Mouse (Mus musculus) heart, embryonic 13.5 days (tissue): ENCODE results near the gene Mmaa. TPM values are rescaled to one million over a fixed set of nuclear protein-coding genes. Genes with fewer than 3 reads are reported as not detected.
A peak's percentile ranks its signal among the peaks of the same experiment; 100 is the strongest.

Experiments used
- ATAC-seq: fragments of 200-750 bp; cut with Nextera tagmentation; 2 replicates; pipeline ENCODE4 v1.8.0; 2017; ENCODE audit warnings: moderate TSS enrichment; ENCODE audit not compliant: insufficient number of reproducible peaks, low FRiP score, low TSS enrichment; ENCODE audit errors: extremely low read depth
- H3K27ac ChIP-seq: fragments of 300-500 bp; sonication (generic); replicated peaks from 2 replicates; pipeline ENCODE4 v1.5.1; 2015; ENCODE audit warnings: moderate library complexity, mild to moderate bottlenecking, inconsistent platforms
- H3K27me3 ChIP-seq: fragments of 300-500 bp; sonication (generic); replicated peaks from 2 replicates; pipeline ENCODE4 v1.6.1; 2015; ENCODE audit warnings: mild to moderate bottlenecking, inconsistent platforms
- H3K36me3 ChIP-seq: fragments of 300-500 bp; sonication (generic); 2 replicates; pipeline ENCODE4 v1.6.1; 2015; ENCODE audit warnings: mild to moderate bottlenecking, inconsistent platforms
- H3K4me1 ChIP-seq: fragments of 300-500 bp; sonication (generic); 2 replicates; pipeline ENCODE4 v1.6.1; 2015; ENCODE audit warnings: inconsistent platforms
- H3K4me2 ChIP-seq: fragments of 300-500 bp; sonication (generic); 2 replicates; pipeline ENCODE4 v1.6.1; 2015; ENCODE audit warnings: inconsistent platforms, mild to moderate bottlenecking, moderate library complexity
- H3K4me3 ChIP-seq: fragments of 300-500 bp; sonication (generic); 2 replicates; pipeline ENCODE4 v1.5.1; 2015; ENCODE audit warnings: moderate library complexity, mild to moderate bottlenecking, inconsistent platforms
- H3K9ac ChIP-seq: fragments of 300-500 bp; sonication (generic); 2 replicates; pipeline ENCODE4 v1.6.1; 2015; ENCODE audit warnings: inconsistent platforms, mild to moderate bottlenecking, moderate library complexity
- H3K9me3 ChIP-seq: fragments of 300-500 bp; sonication (generic); 2 replicates; pipeline ENCODE4 v1.6.1; 2016; ENCODE audit warnings: inconsistent platforms
- WGBS: fragments of 180-500 bp; shearing (Covaris S2); methylation state at CpG from one replicate; pipeline ENCODE4 v1.1.7; 2015; ENCODE audit warnings: mixed read lengths; 5-methylcytosine and 5-hydroxymethylcytosine counted together
- polyA plus RNA-seq: library from polyadenylated mRNA; unstranded; fragments of >200 nt; fragmentation: Nextera tagmentation; extraction: Ambion mirVana; gene quantifications from 2 replicates; pipeline ENCODE4 v1.2.1, GENCODE M21; 2015

Gene Mmaa
- polyA plus RNA-seq: 13.1 and 14.2 TPM in 2 replicates

DNA sequence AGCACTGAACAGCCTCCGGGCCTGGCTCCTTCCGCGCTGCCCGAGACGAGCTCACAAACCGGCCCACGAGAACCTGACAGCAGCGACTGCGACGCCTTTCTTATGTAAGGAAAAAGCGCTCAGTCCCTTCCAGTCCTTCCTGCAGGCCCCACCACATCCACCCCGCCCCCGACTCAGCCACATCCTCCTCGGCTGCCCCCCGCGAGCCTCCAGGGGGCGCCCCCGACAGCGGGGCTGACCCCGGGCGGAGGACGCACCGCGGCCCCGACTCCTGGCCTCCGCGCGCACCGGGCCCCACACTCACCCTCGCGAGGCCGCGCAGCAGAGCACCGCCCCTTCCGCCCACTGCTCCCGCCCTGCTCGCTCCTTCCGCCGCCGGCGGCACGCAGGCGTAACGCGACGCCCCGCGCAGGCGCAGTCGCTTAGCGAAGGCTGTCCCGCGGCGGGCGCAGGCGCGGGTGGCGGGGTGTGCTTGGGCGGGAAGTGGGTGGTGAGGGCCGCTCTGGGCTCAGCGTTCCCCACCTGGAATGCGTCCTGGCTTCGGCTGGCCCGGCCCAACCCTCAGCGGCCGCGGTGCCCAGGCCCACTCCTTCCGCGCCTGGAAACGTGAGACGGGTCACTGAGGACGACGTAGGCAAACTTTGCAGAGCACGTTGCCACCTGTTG, at the start of gene Mmaa:
Gene Mmaa (minus strand): TSS at position 328 of the 666 bp plus-strand sequence.
- under 1% methylated on average over 61 of the region's 74 CpGs for WGBS
- Histone ChIP-seq H3K27ac (peak within 1 kb of the TSS; percentile 98), H3K4me1 (peaks cover 29% of the 10 kb centered on the region), H3K9me3 (no peaks in the 10 kb centered on the region), H3K36me3 (no peaks in the 10 kb centered on the region), H3K9ac (peak within 1 kb of the TSS; percentile 90), H3K27me3 (no peaks in the 10 kb centered on the region), H3K4me2 (peak within 1 kb of the TSS; percentile 89), H3K4me3 (peak within 1 kb of the TSS; percentile 73)
- ATAC-seq: peak; percentile 96

DNA sequence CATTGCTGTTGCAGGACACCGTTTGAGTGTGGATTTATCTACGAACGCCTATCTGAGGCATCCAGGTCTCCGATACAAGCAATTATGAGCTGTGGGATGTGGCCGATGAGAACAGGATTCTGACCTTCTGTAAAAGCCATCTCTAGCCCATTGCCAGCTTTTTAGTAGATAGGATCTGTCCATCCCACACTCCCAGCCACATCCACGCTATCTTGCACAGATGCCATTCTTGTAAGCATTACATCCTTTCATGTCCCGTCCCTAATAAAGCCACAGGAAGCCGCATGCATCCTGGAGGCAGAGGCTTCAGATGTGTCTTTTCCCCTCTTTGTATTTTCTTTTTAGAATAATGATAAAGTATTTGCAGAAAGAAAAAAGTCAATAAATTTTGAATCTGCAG, 46.5 kb upstream of the Mmaa start:
- Histone ChIP-seq H3K27me3 (no peaks in the 10 kb centered on the region), H3K9ac (no peak overlapping the region), H3K27ac (no peak overlapping the region), H3K36me3 (peaks cover 82% of the 10 kb centered on the region), H3K4me3 (no peak overlapping the region), H3K4me2 (no peak overlapping the region), H3K4me1 (peaks cover 8% of the 10 kb centered on the region), H3K9me3 (no peaks in the 10 kb centered on the region)
- 52% methylated on average over 8 of the region's 8 CpGs for WGBS
- no peak for ATAC-seq

DNA sequence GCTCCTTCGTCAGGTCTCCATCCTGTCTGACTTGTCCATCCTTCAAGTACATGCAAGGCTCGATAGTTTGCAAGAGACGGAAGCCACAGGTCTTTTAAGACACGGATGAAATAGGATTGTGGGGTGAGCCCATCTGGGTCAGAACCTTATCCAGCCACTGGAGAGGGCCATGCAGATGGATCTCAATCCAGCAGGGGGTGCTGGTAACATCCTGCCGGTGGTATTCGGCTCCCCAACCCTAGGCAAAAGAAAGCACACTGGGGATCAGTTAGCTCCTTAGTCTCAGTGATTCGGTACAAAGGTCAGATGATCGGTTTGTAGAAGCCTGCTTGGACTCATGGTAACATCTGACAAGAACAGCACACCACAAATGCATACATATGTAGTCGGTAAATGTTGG, 44.8 kb upstream of the Mmaa start:
- Histone ChIP-seq H3K36me3 (peaks cover 73% of the 10 kb centered on the region), H3K9ac (no peak overlapping the region), H3K4me2 (no peak overlapping the region), H3K27me3 (no peaks in the 10 kb centered on the region), H3K27ac (no peak overlapping the region), H3K4me1 (peaks cover 8% of the 10 kb centered on the region), H3K9me3 (no peaks in the 10 kb centered on the region), H3K4me3 (no peak overlapping the region)
- ATAC-seq: no peak
- WGBS: 73% methylated on average over 9 of the region's 9 CpGs

DNA sequence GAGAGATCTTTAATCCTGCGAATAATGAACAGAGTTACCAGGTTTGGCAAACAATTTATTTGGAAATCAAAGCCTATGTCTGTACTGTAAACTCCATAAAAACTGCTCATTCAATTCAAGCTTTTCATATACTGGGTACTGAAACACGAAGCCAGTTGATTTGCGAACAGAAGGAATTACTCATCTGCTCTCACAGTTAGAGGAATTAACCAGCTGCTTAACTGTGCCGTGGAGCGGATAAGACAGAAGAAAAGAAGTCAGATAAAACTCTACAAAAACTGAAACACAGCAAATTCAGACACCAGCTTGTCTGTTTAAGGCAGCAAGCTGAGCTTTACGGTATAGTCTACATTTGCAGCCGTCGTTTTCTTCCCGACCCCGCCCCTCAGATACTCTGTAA, 43.9 kb upstream of the Mmaa start:
- Histone ChIP-seq H3K9me3 (0 out of 2 replicates have a peak, but pooled peaks cover under 1% of the 10 kb centered on the region), H3K27me3 (no peaks in the 10 kb centered on the region), H3K4me2 (no peak overlapping the region), H3K4me3 (no peak overlapping the region), H3K27ac (no peak overlapping the region), H3K36me3 (peaks cover 64% of the 10 kb centered on the region), H3K4me1 (peaks cover 8% of the 10 kb centered on the region), H3K9ac (no peak overlapping the region)
- WGBS: 83% methylated on average over 10 of the region's 10 CpGs
- ATAC-seq: no peak

DNA sequence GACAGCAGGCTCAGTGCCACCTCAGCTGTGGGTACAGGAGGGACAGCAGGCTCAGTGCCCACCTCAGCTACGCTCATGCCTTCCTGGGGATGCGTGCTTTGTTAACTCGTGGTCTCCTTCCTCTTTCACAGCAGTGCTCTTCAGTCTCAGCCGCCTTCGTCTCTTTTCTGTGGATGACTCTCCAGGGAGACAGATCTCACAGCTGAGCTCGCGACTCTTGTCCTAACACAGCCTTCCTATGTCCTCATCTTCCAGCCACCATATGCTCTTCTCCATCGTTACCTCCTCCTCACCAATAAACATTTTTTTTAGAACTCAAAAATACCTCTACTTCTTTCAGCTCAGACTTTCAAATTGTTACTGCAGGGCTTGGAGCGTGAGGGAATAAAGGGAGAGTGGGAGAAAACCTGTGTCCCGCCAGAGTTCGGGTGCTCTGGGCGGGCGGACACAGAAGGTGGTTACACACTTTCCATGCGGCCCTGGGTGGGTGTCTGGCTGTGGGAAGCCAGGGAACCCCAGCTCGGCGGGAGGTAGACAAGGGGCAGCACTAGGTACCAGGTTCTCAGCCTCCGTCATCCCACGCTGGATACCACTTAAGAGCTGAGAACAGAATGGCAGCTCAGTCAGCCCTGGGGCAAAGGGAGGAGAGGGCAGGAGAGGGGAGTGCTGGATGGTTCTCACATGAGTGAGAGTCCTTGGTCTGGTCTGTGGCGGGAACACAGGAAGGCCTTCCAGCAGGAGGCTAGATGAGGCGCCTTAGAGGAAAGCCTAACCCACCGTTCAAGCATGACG, 37.6 kb upstream of the Mmaa start:
- Histone ChIP-seq H3K4me2 (no peak overlapping the region), H3K4me3 (no peak overlapping the region), H3K27me3 (no peaks in the 10 kb centered on the region), H3K4me1 (peaks cover 15% of the 10 kb centered on the region), H3K36me3 (peaks cover 10% of the 10 kb centered on the region), H3K27ac (no peak overlapping the region), H3K9ac (no peak overlapping the region), H3K9me3 (peaks cover 5% of the 10 kb centered on the region; the same call in 1 of the 2 replicates)
- ATAC-seq: no peak
- WGBS: 84% methylated on average over 22 of the region's 22 CpGs

DNA sequence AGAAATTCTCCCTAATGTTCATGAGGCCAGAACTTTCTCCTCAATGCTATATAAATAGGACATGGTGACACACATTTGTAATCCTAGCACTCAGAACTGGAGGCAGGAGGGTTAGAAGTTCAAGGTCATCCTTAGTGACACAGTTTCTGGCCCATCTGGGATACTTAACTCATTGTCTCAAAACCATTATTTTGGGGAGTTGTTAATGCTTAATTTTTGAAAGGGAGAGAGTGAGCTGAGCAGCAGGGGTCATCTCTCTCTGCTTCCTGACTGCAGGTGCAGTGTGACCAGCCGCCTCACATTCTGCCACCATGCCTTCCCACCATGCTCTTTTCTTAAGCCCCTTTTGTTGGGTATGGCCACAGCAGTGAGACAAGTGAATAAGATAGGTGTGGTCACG, 36.8 kb upstream of the Mmaa start:
- no peak overlapping the region for H3K9ac ChIP-seq
- no peak overlapping the region for H3K4me2 ChIP-seq
- no peaks in the 10 kb centered on the region for H3K27me3 ChIP-seq
- H3K4me3 ChIP-seq: no peak overlapping the region
- peaks cover 17% of the 10 kb centered on the region for H3K4me1 ChIP-seq
- 87% methylated on average over 2 of the region's 2 CpGs for WGBS
- peaks cover 5% of the 10 kb centered on the region; the same call in 1 of the 2 replicates for H3K9me3 ChIP-seq
- no peak overlapping the region for H3K27ac ChIP-seq
- ATAC-seq: no peak
- 0 out of 2 replicates have a peak, but pooled peaks cover 5% of the 10 kb centered on the region for H3K36me3 ChIP-seq

DNA sequence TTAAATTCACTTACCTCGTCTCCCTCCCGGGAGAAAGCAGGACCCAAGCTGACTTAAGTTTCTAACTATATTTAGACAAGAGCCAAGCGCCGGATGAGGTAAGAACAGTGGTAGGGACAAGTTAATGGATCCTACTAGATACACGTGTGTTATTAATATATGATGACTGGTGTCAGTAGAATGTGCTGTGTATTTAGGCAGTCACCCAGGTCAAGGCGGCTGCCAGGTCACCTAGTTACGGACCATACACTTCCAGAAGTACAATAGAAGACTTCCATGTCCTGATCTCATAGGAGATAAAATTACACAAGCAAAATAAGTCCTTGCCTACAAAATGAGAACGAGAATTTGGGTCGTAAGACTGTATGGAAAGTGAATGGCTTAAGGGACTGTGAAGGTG, 36.3 kb upstream of the Mmaa start:
- ATAC-seq: no peak
- Histone ChIP-seq H3K27me3 (no peaks in the 10 kb centered on the region), H3K4me3 (no peak overlapping the region), H3K4me1 (peaks cover 17% of the 10 kb centered on the region), H3K9ac (no peak overlapping the region), H3K4me2 (no peak overlapping the region), H3K9me3 (peaks cover 5% of the 10 kb centered on the region; the same call in 1 of the 2 replicates), H3K27ac (0 out of 2 replicates have a peak overlapping the region, but pooled peaks have one; percentile 48), H3K36me3 (0 out of 2 replicates have a peak, but pooled peaks cover 5% of the 10 kb centered on the region)
- WGBS: 50% methylated on average over 9 of the region's 9 CpGs

DNA sequence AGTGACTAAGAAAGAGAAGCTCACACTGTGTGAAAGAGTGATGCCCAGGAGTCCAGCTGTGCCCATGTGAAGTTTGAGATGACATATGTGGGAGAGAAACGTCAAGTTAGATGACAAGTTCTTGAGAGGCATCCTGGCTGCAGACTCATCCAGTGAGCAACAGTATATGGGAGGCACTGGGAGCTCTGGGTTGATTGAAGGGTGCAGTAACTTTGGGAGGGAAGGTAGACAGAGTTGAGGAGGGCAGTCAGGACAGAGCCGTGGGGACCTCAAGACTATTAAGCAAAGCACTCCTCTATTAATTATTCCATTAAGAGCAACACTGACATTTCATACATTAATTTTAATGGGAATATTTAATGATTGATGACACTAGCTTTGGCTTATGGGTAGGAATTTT, 35.0 kb upstream of the Mmaa start:
- 75% methylated on average over 2 of the region's 2 CpGs for WGBS

DNA sequence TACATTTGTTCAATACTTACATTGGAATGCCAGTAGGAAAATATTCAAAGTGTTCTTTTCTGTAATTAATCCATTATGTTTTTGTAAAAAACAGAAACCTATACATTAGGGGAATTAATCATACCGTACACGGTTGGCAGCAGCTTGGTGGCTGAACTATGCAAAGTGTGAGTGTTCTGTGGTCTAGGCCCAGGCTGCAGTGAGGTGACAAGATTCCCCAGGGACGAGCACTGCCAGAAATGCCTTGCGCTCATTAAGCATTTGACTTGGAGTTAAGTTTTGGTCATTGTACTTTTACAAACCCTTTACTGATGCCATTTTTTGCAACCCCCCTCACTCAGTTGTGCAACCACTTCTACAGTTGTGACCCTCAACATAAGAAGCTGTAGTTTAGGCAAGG, 34.4 kb upstream of the Mmaa start:
- no peak for ATAC-seq
- no peak overlapping the region for H3K4me3 ChIP-seq
- H3K27ac ChIP-seq: no peak overlapping the region
- H3K4me1 ChIP-seq: peaks cover 17% of the 10 kb centered on the region
- WGBS: 78% methylated on average over 4 of the region's 4 CpGs
- no peak overlapping the region for H3K9ac ChIP-seq
- 0 out of 2 replicates have a peak, but pooled peaks cover 5% of the 10 kb centered on the region for H3K36me3 ChIP-seq
- peaks cover 5% of the 10 kb centered on the region; the same call in 1 of the 2 replicates for H3K9me3 ChIP-seq
- no peak overlapping the region for H3K4me2 ChIP-seq
- no peaks in the 10 kb centered on the region for H3K27me3 ChIP-seq

More for the DNA sequence above, 35.0 kb upstream of the Mmaa start:
- Histone ChIP-seq H3K36me3 (0 out of 2 replicates have a peak, but pooled peaks cover 5% of the 10 kb centered on the region), H3K27me3 (no peaks in the 10 kb centered on the region), H3K4me3 (no peak overlapping the region), H3K4me2 (no peak overlapping the region), H3K9ac (no peak overlapping the region), H3K9me3 (peaks cover 5% of the 10 kb centered on the region; the same call in 1 of the 2 replicates), H3K27ac (no peak overlapping the region), H3K4me1 (peaks cover 17% of the 10 kb centered on the region)
- no peak for ATAC-seq

DNA sequence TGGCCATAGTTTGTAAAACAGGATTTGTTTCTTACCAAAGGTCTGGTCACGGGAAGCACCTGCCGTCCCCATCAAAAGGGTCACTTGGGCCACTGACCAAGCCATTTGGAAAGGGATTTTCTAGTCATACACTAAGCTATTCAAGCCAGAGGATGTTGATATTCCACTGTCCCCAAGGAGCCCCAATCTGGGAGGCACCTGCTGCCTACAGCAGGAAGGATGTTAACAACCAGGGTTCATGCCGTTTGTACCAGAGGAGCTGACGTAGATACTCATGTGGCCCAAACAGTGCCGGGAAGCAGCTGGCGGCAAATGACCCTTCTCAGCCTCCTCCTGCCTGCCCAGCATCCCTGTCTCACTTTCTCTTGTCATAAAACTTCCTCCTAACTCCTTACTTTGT, 30.8 kb upstream of the Mmaa start:
- H3K4me2 ChIP-seq: no peak overlapping the region
- no peak overlapping the region for H3K27ac ChIP-seq
- H3K36me3 ChIP-seq: no peaks in the 10 kb centered on the region
- no peak for ATAC-seq
- no peak overlapping the region for H3K9ac ChIP-seq
- no peak overlapping the region for H3K4me3 ChIP-seq
- no peaks in the 10 kb centered on the region for H3K9me3 ChIP-seq
- WGBS: 67% methylated on average over 6 of the region's 6 CpGs
- no peaks in the 10 kb centered on the region for H3K27me3 ChIP-seq
- peaks cover 7% of the 10 kb centered on the region; the same call in 1 of the 2 replicates for H3K4me1 ChIP-seq

DNA sequence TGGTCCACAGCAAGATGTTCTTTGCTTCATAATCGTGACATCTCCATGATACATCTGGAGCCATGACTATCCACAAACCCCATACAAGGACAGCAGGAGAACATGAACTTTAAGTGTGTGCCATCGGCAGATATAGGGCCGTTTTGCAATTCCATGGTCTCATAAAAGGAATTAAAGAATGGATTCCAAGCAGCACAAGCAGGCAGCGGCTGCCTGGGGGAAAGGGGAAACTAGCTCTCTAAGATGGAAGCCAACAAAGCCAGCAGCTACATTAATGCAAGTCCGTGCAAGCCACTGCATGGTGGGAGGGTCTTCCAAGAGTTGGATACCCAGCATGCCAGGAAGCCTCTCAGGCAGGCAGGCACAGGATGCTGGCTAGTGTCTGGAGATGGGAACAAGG, 30.2 kb upstream of the Mmaa start:
- H3K4me2 ChIP-seq: no peak overlapping the region
- WGBS: 69% methylated on average over 5 of the region's 5 CpGs
- 0 out of 2 replicates have a peak, but pooled peaks cover 7% of the 10 kb centered on the region for H3K4me1 ChIP-seq
- H3K27me3 ChIP-seq: no peaks in the 10 kb centered on the region
- H3K9ac ChIP-seq: no peak overlapping the region
- H3K9me3 ChIP-seq: no peaks in the 10 kb centered on the region
- H3K36me3 ChIP-seq: no peaks in the 10 kb centered on the region
- H3K4me3 ChIP-seq: no peak overlapping the region
- ATAC-seq: no peak
- no peak overlapping the region for H3K27ac ChIP-seq
